Mouse (Mus musculus) ES-E14 (cell line): Measurements from ENCODE around the gene Hbp1. TPM values are rescaled to one million over a fixed set of nuclear protein-coding genes. Genes with fewer than 3 reads are reported as not detected.

Experiments used
- DNase-seq: peaks from one replicate; pipeline ENCODE4 v3.0.0-alpha.2; 2013; ENCODE audit warnings: low read depth, low spot score
- H3K27ac ChIP-seq: 2 replicates; pipeline ENCODE4 v1.5.1; 2012; ENCODE audit warnings: low read depth, mild to moderate bottlenecking, low read length, moderate library complexity, mixed read lengths; ENCODE audit not compliant: poor library complexity, insufficient read depth, severe bottlenecking
- H3K36me3 ChIP-seq: 2 replicates; pipeline ENCODE4 v1.6.1; 2012; ENCODE audit warnings: mild to moderate bottlenecking, low read length, moderate library complexity, mixed read lengths; ENCODE audit not compliant: control insufficient read depth, poor library complexity, insufficient read depth, severe bottlenecking
- H3K4me1 ChIP-seq, 2 experiments: fragments of 150-350 bp in 1 of 2; sonication (generic) in 1 of 2; 2 replicates each; pipeline ENCODE4 v1.6.1; 2012; ENCODE audit warnings: low read length in 2 of 2, mild to moderate bottlenecking in 1 of 2, mixed read lengths in 1 of 2; ENCODE audit not compliant: control insufficient read depth in 2 of 2, insufficient read depth in 2 of 2, poor library complexity in 1 of 2
- H3K4me3 ChIP-seq, 2 experiments: fragments of 150-350 bp in 1 of 2; sonication (generic) in 1 of 2; 2 replicates each; pipeline ENCODE4 v1.5.1; 2012; ENCODE audit warnings: low read length in 2 of 2, low read depth in 1 of 2, mild to moderate bottlenecking in 1 of 2, mixed read lengths in 1 of 2; ENCODE audit not compliant: insufficient read depth in 1 of 2, poor library complexity in 1 of 2, severe bottlenecking in 1 of 2
- H3K9ac ChIP-seq: 2 replicates; pipeline ENCODE4 v1.6.1; 2012; ENCODE audit warnings: low read depth, mild to moderate bottlenecking, low read length, mixed read lengths; ENCODE audit not compliant: poor library complexity, insufficient read depth, severe bottlenecking
- H3K9me3 ChIP-seq: fragments of 150-350 bp; sonication (generic); 2 replicates; pipeline ENCODE4 v1.6.1; 2012; ENCODE audit warnings: low read depth, mild to moderate bottlenecking, low read length; ENCODE audit not compliant: control insufficient read depth, insufficient read depth
- CHD2 ChIP-seq: IDR thresholded peaks from 2 replicates; pipeline ENCODE4 v1.6.1; 2014; ENCODE audit warnings: mild to moderate bottlenecking, low read depth, low read length, inconsistent platforms
- HCFC1 ChIP-seq: IDR thresholded peaks from 2 replicates; pipeline ENCODE4 v1.6.1; 2012; ENCODE audit warnings: low read length, inconsistent platforms, borderline replicate concordance; ENCODE audit not compliant: insufficient read depth
- MAFK ChIP-seq: IDR thresholded peaks from 2 replicates; pipeline ENCODE4 v1.6.1; 2014; ENCODE audit warnings: mild to moderate bottlenecking, low read depth, low read length, inconsistent platforms; ENCODE audit not compliant: insufficient read depth
- ZC3H11A ChIP-seq: IDR thresholded peaks from 2 replicates; pipeline ENCODE4 v1.6.1; 2012; ENCODE audit warnings: low read depth, mild to moderate bottlenecking, inconsistent platforms, low read length, borderline replicate concordance
- ZNF384 ChIP-seq: IDR thresholded peaks from 2 replicates; pipeline ENCODE4 v1.6.1; 2012; ENCODE audit warnings: low read depth, low read length, inconsistent platforms
- in situ Hi-C, 2 experiments: fragments of 600-800 bp; cut with MboI; formaldehyde crosslinking; loops; one replicate each; pipeline ENCODE4 v1.15.1; 2025; ENCODE audit warnings: low sequenced_read_pairs in 2 of 2, inconsistent platforms in 1 of 2; ENCODE audit not compliant: unreplicated experiment in 2 of 2
- total RNA-seq: library from RNA; depleted of rRNA; stranded (reverse); fragments of 300-350 nt; gene quantifications from 2 replicates; pipeline ENCODE4 v1.2.3, GENCODE M21; 2012; rRNA removed

The Hbp1 gene
- total RNA-seq, result 43.3 and 54.9 TPM in 2 replicates

DNA sequence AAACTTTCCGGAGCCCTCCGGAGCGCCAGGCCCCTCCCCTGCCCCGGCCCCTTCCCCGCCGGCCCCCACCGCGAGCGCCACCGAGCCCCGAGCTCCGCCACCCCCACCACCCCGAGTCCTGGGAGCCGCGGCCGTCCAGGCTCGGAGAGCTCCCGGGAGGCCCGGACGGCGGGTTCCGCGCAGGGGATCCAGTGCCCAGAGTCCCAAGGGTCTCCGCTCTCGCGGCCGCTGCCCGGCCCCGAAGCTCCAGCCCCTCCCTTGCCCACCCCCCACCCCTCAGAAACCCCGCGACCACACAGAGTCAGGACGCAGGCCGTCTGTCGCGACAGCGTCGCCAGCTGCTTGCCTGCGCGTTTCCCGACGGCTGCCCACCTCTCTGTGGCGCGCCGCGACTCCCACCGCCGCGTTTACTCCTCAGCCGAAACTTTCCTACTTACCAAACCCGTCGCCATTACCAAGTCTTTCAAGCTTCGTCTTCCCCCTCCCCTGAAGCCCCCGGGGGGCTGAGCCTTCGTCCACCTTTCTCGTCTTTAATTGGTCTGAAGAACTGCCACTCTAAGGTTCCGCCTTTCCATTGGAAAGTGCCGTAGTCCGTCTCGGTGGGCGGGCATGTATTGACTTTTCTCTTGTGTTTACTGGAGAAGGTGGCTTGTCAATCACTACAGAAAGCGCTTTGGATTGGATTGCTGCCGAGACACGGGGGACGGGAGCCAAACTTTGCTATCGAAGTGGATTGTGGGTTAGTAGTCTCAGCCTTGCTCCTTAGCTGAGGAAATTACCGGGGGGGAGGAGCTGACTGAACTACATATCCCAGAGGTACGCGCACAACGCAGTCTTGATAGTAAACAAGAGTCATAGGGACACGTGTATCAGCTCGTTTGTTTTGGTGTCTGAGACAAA is at the start of gene Hbp1:
TSS of gene Hbp1 (minus strand) at position 777 of the 900 bp plus-strand sequence.
- TF ChIP-seq HCFC1, result peak; percentile 96
- no peak for TF ChIP-seq MAFK
- no peak for TF ChIP-seq ZC3H11A
- TF ChIP-seq CHD2, result peak; percentile 95
- no peak for TF ChIP-seq ZNF384
- Histone ChIP-seq H3K4me1 (peaks cover 0 to 2% of the 10 kb centered on the region in 2 experiments; a peak in 1 of 4 replicates), H3K36me3 (no peaks in the 10 kb centered on the region), H3K9me3 (no peaks in the 10 kb centered on the region), H3K4me3 (peak within 1 kb of the TSS; percentile 82 to 100), H3K27ac (peak within 1 kb of the TSS; percentile 98), H3K9ac (peak within 1 kb of the TSS; percentile 98)
- DNase-seq, result peak; percentile 99
- in situ Hi-C loops, result loop anchor here (25.0 kb wide), 2 partner anchors 438 to 887 kb away; no protein-coding TSS in a partner anchor

GRCm38 (mm10) chr12:31998706-31999105 is 48.4 kb upstream of the Hbp1 start:
- H3K4me1 ChIP-seq, result no peaks in the 10 kb centered on the region
- TF ChIP-seq HCFC1, result no peak
- TF ChIP-seq ZC3H11A, result no peak
- TF ChIP-seq MAFK, result no peak
- no peak for TF ChIP-seq ZNF384
- no peak for TF ChIP-seq CHD2
- in situ Hi-C loops, result no loop called here
- no peak for DNase-seq
- H3K9ac ChIP-seq, result no peak overlapping the region
- no peaks in the 10 kb centered on the region for H3K9me3 ChIP-seq
- H3K27ac ChIP-seq, result no peak overlapping the region
- H3K4me3 ChIP-seq, result no peak overlapping the region
- H3K36me3 ChIP-seq, result no peaks in the 10 kb centered on the region

DNA sequence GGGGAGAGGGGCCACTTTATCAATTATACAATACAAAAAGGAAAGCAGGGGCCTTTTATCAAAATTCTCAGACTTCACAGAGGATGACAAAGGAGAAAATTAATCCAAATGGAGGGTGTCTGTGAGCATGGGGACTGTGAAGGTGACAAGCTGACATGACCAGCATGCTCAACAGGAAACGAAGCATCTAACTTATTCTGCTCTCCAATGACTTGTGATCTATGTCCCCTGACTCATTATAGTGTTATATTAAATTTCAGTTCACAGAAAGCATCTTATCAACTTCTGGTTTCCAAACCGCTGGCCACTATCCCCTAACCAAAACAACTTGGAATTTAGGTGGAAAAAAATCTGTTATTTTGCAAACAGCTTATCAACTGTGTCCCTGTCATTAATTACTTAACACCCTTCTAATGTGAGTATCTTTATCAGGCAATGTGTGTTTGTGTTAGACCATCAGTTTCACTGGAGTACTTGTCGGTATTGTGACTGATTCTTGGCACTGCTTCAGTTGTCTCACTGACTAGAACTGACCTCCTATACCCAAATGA is 47.1 kb upstream of the Hbp1 start:
- Histone ChIP-seq H3K4me1 (no peaks in the 10 kb centered on the region), H3K9ac (no peak overlapping the region), H3K9me3 (no peaks in the 10 kb centered on the region), H3K4me3 (no peak overlapping the region), H3K36me3 (no peaks in the 10 kb centered on the region), H3K27ac (no peak overlapping the region)
- TF ChIP-seq MAFK, result no peak
- no peak for TF ChIP-seq CHD2
- no peak for TF ChIP-seq ZC3H11A
- TF ChIP-seq HCFC1, result no peak
- no peak for DNase-seq
- in situ Hi-C loops, result no loop called here

GRCm38 (mm10) chr12:31996877-31997276 is 46.5 kb upstream of the Hbp1 start:
- Histone ChIP-seq H3K9ac (no peak overlapping the region), H3K36me3 (no peaks in the 10 kb centered on the region), H3K9me3 (no peaks in the 10 kb centered on the region), H3K4me3 (no peak overlapping the region), H3K4me1 (no peaks in the 10 kb centered on the region), H3K27ac (no peak overlapping the region)
- in situ Hi-C loops, result no loop called here
- TF ChIP-seq ZC3H11A (no peak), CHD2 (no peak), ZNF384 (no peak), MAFK (no peak), HCFC1 (no peak)
- no peak for DNase-seq

GRCm38 (mm10) chr12:31990575-31990974 is 40.2 kb upstream of the Hbp1 start:
- in situ Hi-C loops, result no loop called here

More at GRCm38 (mm10) chr12:31990575-31990974, 40.2 kb upstream of the Hbp1 start:
- Histone ChIP-seq H3K27ac (no peak overlapping the region), H3K9ac (no peak overlapping the region), H3K36me3 (no peaks in the 10 kb centered on the region), H3K4me3 (no peak overlapping the region), H3K4me1 (no peaks in the 10 kb centered on the region), H3K9me3 (no peaks in the 10 kb centered on the region)
- DNase-seq, result no peak
- no peak for TF ChIP-seq ZNF384
